Comparison of ENCODE assay signal across 25 mouse cellular contexts in the genomic region with DNA sequence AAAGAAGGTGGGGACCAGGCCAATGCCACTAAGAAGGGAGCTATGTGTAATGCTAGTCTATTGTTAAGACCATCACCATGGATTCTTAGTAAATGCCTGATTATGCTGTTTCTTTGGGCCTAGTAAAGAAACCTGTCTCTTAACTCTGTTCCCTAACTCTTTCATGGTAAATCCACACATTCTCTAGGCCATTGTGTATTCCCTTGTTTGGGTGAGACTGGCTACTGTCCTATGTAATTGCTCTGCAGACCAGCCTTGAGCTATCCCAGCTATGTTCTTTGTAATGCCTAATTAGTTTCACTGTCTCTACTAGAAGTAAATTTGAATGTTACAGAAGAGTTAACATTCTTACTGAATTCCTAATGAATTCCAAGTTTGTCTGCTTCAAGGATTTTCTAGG.
A peak's percentile ranks its signal among the peaks of the same experiment; 100 is the strongest.
DNase-seq lines count a peak whose midpoint lies in the region; ATAC-seq and TF ChIP-seq lines count a peak whose summit lies in the region.
"Had no signal": no experiment of that assay in that cellular context is flagged by ENCODE, and none has a peak within 500 bp of the region (broad histone marks: within the 10 kb centered on the region; RNA-seq: fewer than 3 reads in every experiment).

No protein-coding gene starts in this region.

- no peak for ATAC-seq in kidney, embryonic 15.5 days (replicated peaks; ENCODE audit: low FRiP score)
- no peak for ATAC-seq in midbrain, embryonic 15.5 days (replicated peaks)
- no peak for ATAC-seq in forebrain, embryonic 16.5 days
- ATAC-seq: activated CD4-positive, CD25-positive, alpha-beta regulatory T cell, adult 4 months; CD4-positive, CD25-positive, alpha-beta regulatory T cell, adult 4 months; Patski had no signal

- no peaks in the 10 kb centered on the region for H3K27me3 ChIP-seq in kidney, embryonic 15.5 days
- no peaks in the 10 kb centered on the region for H3K27me3 ChIP-seq in midbrain, embryonic 15.5 days (replicated peaks)
- H3K27me3 ChIP-seq in forebrain, embryonic 16.5 days (replicated peaks; ENCODE audit: control insufficient read depth, insufficient read depth, low read length): no peaks in the 10 kb centered on the region
- H3K27me3 ChIP-seq: Patski had no signal

- H3K27ac ChIP-seq in ES-E14 (ENCODE audit: insufficient read depth, low read depth, low read length, poor library complexity, severe bottlenecking): no peak overlapping the region
- H3K27ac ChIP-seq in kidney, embryonic 15.5 days: no peak overlapping the region
- no peak overlapping the region for H3K27ac ChIP-seq in midbrain, embryonic 15.5 days
- no peak overlapping the region for H3K27ac ChIP-seq in forebrain, embryonic 16.5 days (ENCODE audit: low read length)

- no peaks in the 10 kb centered on the region for H3K9me3 ChIP-seq in ES-E14 (ENCODE audit: control insufficient read depth, insufficient read depth, low read depth, low read length)
- no peaks in the 10 kb centered on the region for H3K9me3 ChIP-seq in kidney, embryonic 15.5 days (replicated peaks)
- no peaks in the 10 kb centered on the region for H3K9me3 ChIP-seq in midbrain, embryonic 15.5 days
- H3K9me3 ChIP-seq in forebrain, embryonic 16.5 days (ENCODE audit: control insufficient read depth, low read length): no peaks in the 10 kb centered on the region
- H3K9me3 ChIP-seq: G1E had no signal

- peak; percentile 51 for DNase-seq in ES-CJ7 (ENCODE audit: low read depth, low spot score)
- peak; percentile 39 for DNase-seq in ES-E14 (ENCODE audit: low read depth, low spot score)
- DNase-seq in R1 (ENCODE audit: low read depth, low spot score): peak; percentile 64
- DNase-seq in ZHBTc4 (ENCODE audit: low read depth, low spot score): peak; percentile 77
- DNase-seq in lung, postnatal 14 days: no peak
- DNase-seq: adrenal gland, adult 2 months; adrenal gland, adult 8-10 months; adrenal gland, postnatal 10 days; adrenal gland, postnatal 14 days; adrenal gland, postnatal 25 days; adrenal gland, postnatal 36 days; B cell, adult 2 months; cerebellum, adult 11 months; cerebellum, adult 11-12 months; cerebellum, adult 18-20 months; cerebellum, adult 2 months; cerebellum, adult 8-10 months; cerebellum, adult 9-10 months had no signal

- no peaks in the 10 kb centered on the region for H3K36me3 ChIP-seq in ES-E14 (ENCODE audit: control insufficient read depth, insufficient read depth, low read length, poor library complexity, severe bottlenecking)
- no peaks in the 10 kb centered on the region for H3K36me3 ChIP-seq in kidney, embryonic 15.5 days
- no peaks in the 10 kb centered on the region for H3K36me3 ChIP-seq in midbrain, embryonic 15.5 days (replicated peaks)
- no peaks in the 10 kb centered on the region for H3K36me3 ChIP-seq in forebrain, embryonic 16.5 days (ENCODE audit: control insufficient read depth, insufficient read depth)
- H3K36me3 ChIP-seq: G1E had no signal

- no peak overlapping the region for H3K4me2 ChIP-seq in kidney, embryonic 15.5 days
- no peak overlapping the region for H3K4me2 ChIP-seq in midbrain, embryonic 15.5 days
- H3K4me2 ChIP-seq in forebrain, embryonic 16.5 days (ENCODE audit: low read length): no peak overlapping the region

- no peak overlapping the region for H3K4me3 ChIP-seq in ES-E14 (ENCODE audit: insufficient read depth in 1 of 2, low read depth in 1 of 2, low read length in 2 of 2, poor library complexity in 1 of 2, severe bottlenecking in 1 of 2)
- H3K4me3 ChIP-seq in kidney, embryonic 15.5 days (replicated peaks): no peak overlapping the region
- H3K4me3 ChIP-seq in midbrain, embryonic 15.5 days: no peak overlapping the region
- H3K4me3 ChIP-seq in forebrain, embryonic 16.5 days (replicated peaks; ENCODE audit: low read length): no peak overlapping the region

- no peaks in the 10 kb centered on the region for H3K4me1 ChIP-seq in ES-E14 (ENCODE audit: control insufficient read depth in 2 of 2, insufficient read depth in 2 of 2, low read length in 2 of 2, poor library complexity in 1 of 2)
- no peaks in the 10 kb centered on the region for H3K4me1 ChIP-seq in kidney, embryonic 15.5 days
- H3K4me1 ChIP-seq in midbrain, embryonic 15.5 days: no peaks in the 10 kb centered on the region
- H3K4me1 ChIP-seq in forebrain, embryonic 16.5 days (replicated peaks; ENCODE audit: control insufficient read depth, insufficient read depth, low read length): no peaks in the 10 kb centered on the region

- H3K9ac ChIP-seq in ES-E14 (ENCODE audit: insufficient read depth, low read depth, low read length, poor library complexity, severe bottlenecking): no peak overlapping the region
- H3K9ac ChIP-seq in kidney, embryonic 15.5 days: no peak overlapping the region
- no peak overlapping the region for H3K9ac ChIP-seq in midbrain, embryonic 15.5 days
- no peak overlapping the region for H3K9ac ChIP-seq in forebrain, embryonic 16.5 days (replicated peaks; ENCODE audit: low read depth, low read length)

- in situ Hi-C loops in ES-E14 (cut with MboI; ENCODE audit: low sequenced_read_pairs in 2 of 2, unreplicated experiment in 2 of 2): no loop called here

TF ChIP-seq in ES-E14, 5 proteins besides CTCF, POLR2A, EP300 and RAD21:
- TF ChIP-seq CHD2 (IDR thresholded peaks at IDR 0.05; ENCODE audit: low read depth, low read length): no peak
- TF ChIP-seq ZC3H11A (IDR thresholded peaks at IDR 0.05; ENCODE audit: borderline replicate concordance, low read depth, low read length): no peak
- TF ChIP-seq ZNF384 (IDR thresholded peaks at IDR 0.05; ENCODE audit: low read depth, low read length): no peak
- TF ChIP-seq HCFC1 (IDR thresholded peaks at IDR 0.05; ENCODE audit: borderline replicate concordance, insufficient read depth, low read length): no peak
- TF ChIP-seq MAFK (IDR thresholded peaks at IDR 0.05; ENCODE audit: insufficient read depth, low read depth, low read length): no peak
